Mouse (Mus musculus) small intestine, adult 2 months (tissue): ENCODE data around the gene Hist1h3b.

Experiments used
- CTCF ChIP-seq: fragments of 200-500 bp; IDR thresholded peaks from 2 replicates; pipeline ENCODE4 v1.5.1; 2012; ENCODE audit warnings: low read depth, mild to moderate bottlenecking, control low read depth, inconsistent platforms, low read length, moderate library complexity, mixed read lengths; ENCODE audit not compliant: insufficient replicate concordance, insufficient read length; ENCODE audit errors: extremely low read depth
- POLR2A ChIP-seq: fragments of 200-500 bp; IDR thresholded peaks from 2 replicates; pipeline ENCODE4 v1.6.1; 2012; ENCODE audit warnings: low read depth, mild to moderate bottlenecking, control low read depth, inconsistent platforms, low read length, moderate library complexity

GRCm38 (mm10) chr13:23730479-23730878 lies 21.6 kb upstream of the Hist1h3b start:
- TF ChIP-seq CTCF, result no peak
- TF ChIP-seq POLR2A, result no peak
